Mouse (Mus musculus): Measurements from ENCODE around the gene Gm36864. TPM values are rescaled to one million over a fixed set of nuclear protein-coding genes. Genes with fewer than 3 reads are reported as not detected.
"Not testable (repeated sequence)": the region's sequence is repeated elsewhere in the genome, so short reads cannot be mapped to it uniquely, and the experiment has no call there.

Gm36864 gene
- polyA plus RNA-seq, 1 experiment from 2014 or later = not detected

GRCm38 (mm10) chr7:44241163-44241562 lies 5.2 kb downstream of the Gm36864 start:
- Histone ChIP-seq H3K9ac (no peak overlapping the region), H3K4me2 (no peak overlapping the region), H3K27me3 (0 out of 2 replicates have a peak, but pooled peaks cover 3% of the 10 kb centered on the region), H3K4me1 (peaks cover 6% of the 10 kb centered on the region), H3K27ac (no peak overlapping the region), H3K9me3 (replicated peaks) (no peaks in the 10 kb centered on the region), H3K36me3 (ENCODE audit: poor library complexity, severe bottlenecking) (no peaks in the 10 kb centered on the region), H3K4me3 (no peak overlapping the region)
- ATAC-seq = no peak
- WGBS = 69% methylated on average over 2 of the region's 2 CpGs

- H3K27me3 ChIP-seq = 0 out of 2 replicates have a peak, but pooled peaks cover 3% of the 10 kb centered on the region
- no peak overlapping the region for H3K9ac ChIP-seq
- no peaks in the 10 kb centered on the region for H3K9me3 ChIP-seq (replicated peaks)
- no peak overlapping the region for H3K27ac ChIP-seq
- peaks cover 23% of the 10 kb centered on the region for H3K4me1 ChIP-seq
- H3K4me3 ChIP-seq = no peak overlapping the region
- WGBS = 57% methylated on average over 1 of the region's 1 CpGs
- H3K4me2 ChIP-seq = no peak overlapping the region
- ATAC-seq = no peak
- H3K36me3 ChIP-seq (ENCODE audit: poor library complexity, severe bottlenecking) = peaks cover 8% of the 10 kb centered on the region
Measured at GRCm38 (mm10) chr7:44244080-44244479, 8.1 kb downstream of the Gm36864 start.

- ATAC-seq = peak; percentile 85
- peak within 1 kb of the TSS; percentile 90 for H3K27ac ChIP-seq
- peaks cover 35% of the 10 kb centered on the region for H3K4me1 ChIP-seq
- H3K4me3 ChIP-seq = peak within 1 kb of the TSS; percentile 92
- peak within 1 kb of the TSS; percentile 82 for H3K4me2 ChIP-seq
- under 1% methylated on average over 62 of the region's 62 CpGs for WGBS
- H3K27me3 ChIP-seq = no peaks in the 10 kb centered on the region
- H3K36me3 ChIP-seq (ENCODE audit: poor library complexity, severe bottlenecking) = peaks cover 30% of the 10 kb centered on the region
- H3K9me3 ChIP-seq (replicated peaks) = no peaks in the 10 kb centered on the region
- H3K9ac ChIP-seq = peak within 1 kb of the TSS; percentile 93
Measured at GRCm38 (mm10) chr7:44246055-44246983, 10.3 kb downstream of the Gm36864 start, which contains the start of the genes 1700028J19Rik and 2410002F23Rik. TSS of gene 1700028J19Rik (minus strand) at chr7:44246695. TSS of gene 2410002F23Rik (plus strand) at chr7:44246722.

- H3K9me3 ChIP-seq (replicated peaks) = no peaks in the 10 kb centered on the region
- H3K27ac ChIP-seq = peak overlapping the region; percentile 90
- peaks cover 35% of the 10 kb centered on the region for H3K4me1 ChIP-seq
- H3K4me3 ChIP-seq = peak overlapping the region; percentile 92
- ATAC-seq = no peak; the same call in 1 of the 2 replicates
- H3K4me2 ChIP-seq = peak overlapping the region; percentile 82
- peaks cover 34% of the 10 kb centered on the region for H3K36me3 ChIP-seq (ENCODE audit: poor library complexity, severe bottlenecking)
- peak overlapping the region; percentile 93 for H3K9ac ChIP-seq
- H3K27me3 ChIP-seq = no peaks in the 10 kb centered on the region
- WGBS = 0% methylated on average over 23 of the region's 23 CpGs
Measured at GRCm38 (mm10) chr7:44246984-44247470, 11.1 kb downstream of the Gm36864 start.

- Histone ChIP-seq H3K27ac (no peak overlapping the region), H3K27me3 (no peaks in the 10 kb centered on the region), H3K9me3 (replicated peaks) (no peaks in the 10 kb centered on the region), H3K4me1 (peaks cover 40% of the 10 kb centered on the region), H3K4me3 (peak overlapping the region; percentile 92), H3K36me3 (ENCODE audit: poor library complexity, severe bottlenecking) (peaks cover 44% of the 10 kb centered on the region), H3K9ac (peak overlapping the region; percentile 93), H3K4me2 (peak overlapping the region; percentile 82)
- 97% methylated on average over 2 of the region's 2 CpGs for WGBS
- ATAC-seq = no peak
Measured at GRCm38 (mm10) chr7:44247971-44248370, 12.0 kb downstream of the Gm36864 start.

GRCm38 (mm10) chr7:44249248-44249647 lies 13.3 kb downstream of the Gm36864 start:
- no peaks in the 10 kb centered on the region for H3K9me3 ChIP-seq (replicated peaks)
- H3K4me3 ChIP-seq = no peak overlapping the region
- no peak overlapping the region for H3K4me2 ChIP-seq
- H3K4me1 ChIP-seq = peaks cover 40% of the 10 kb centered on the region
- H3K27ac ChIP-seq = no peak overlapping the region
- WGBS = 91% methylated on average over 4 of the region's 4 CpGs
- ATAC-seq = no peak
- no peaks in the 10 kb centered on the region for H3K27me3 ChIP-seq
- H3K36me3 ChIP-seq (ENCODE audit: poor library complexity, severe bottlenecking) = peaks cover 57% of the 10 kb centered on the region
- no peak overlapping the region for H3K9ac ChIP-seq

GRCm38 (mm10) chr7:44250732-44251275 lies 14.8 kb downstream of the Gm36864 start:
- not testable (repeated sequence) for H3K27me3 ChIP-seq; H3K4me3 ChIP-seq; H3K9me3 ChIP-seq (replicated peaks); H3K27ac ChIP-seq; ATAC-seq; H3K9ac ChIP-seq; H3K4me2 ChIP-seq
- Histone ChIP-seq H3K4me1 (peaks cover 33% of the 10 kb centered on the region), H3K36me3 (ENCODE audit: poor library complexity, severe bottlenecking) (peaks cover 69% of the 10 kb centered on the region)
- WGBS = 91% methylated on average over 17 of the region's 17 CpGs

- peaks cover 69% of the 10 kb centered on the region for H3K36me3 ChIP-seq (ENCODE audit: poor library complexity, severe bottlenecking)
- ATAC-seq = no peak
- no peak overlapping the region for H3K4me3 ChIP-seq
- no peaks in the 10 kb centered on the region for H3K27me3 ChIP-seq
- H3K9ac ChIP-seq = no peak overlapping the region
- peaks cover 25% of the 10 kb centered on the region for H3K4me1 ChIP-seq
- 69% methylated on average over 15 of the region's 15 CpGs for WGBS
- no peak overlapping the region for H3K4me2 ChIP-seq
- no peak overlapping the region for H3K27ac ChIP-seq
- no peaks in the 10 kb centered on the region for H3K9me3 ChIP-seq (replicated peaks)
Measured at GRCm38 (mm10) chr7:44253023-44253616, 17.1 kb downstream of the Gm36864 start.

- Histone ChIP-seq H3K9me3 (replicated peaks) (no peaks in the 10 kb centered on the region), H3K4me2 (no peak overlapping the region), H3K9ac (no peak overlapping the region), H3K36me3 (ENCODE audit: poor library complexity, severe bottlenecking) (peaks cover 52% of the 10 kb centered on the region), H3K4me1 (peaks cover 8% of the 10 kb centered on the region), H3K27ac (no peak overlapping the region), H3K27me3 (no peaks in the 10 kb centered on the region), H3K4me3 (no peak overlapping the region)
- 85% methylated on average over 6 of the region's 6 CpGs for WGBS
- no peak for ATAC-seq
Measured at GRCm38 (mm10) chr7:44254930-44255329, 19.0 kb downstream of the Gm36864 start.

GRCm38 (mm10) chr7:44257278-44257677 lies 21.3 kb downstream of the Gm36864 start, which contains the start of gene Acp4:
TSS of gene Acp4 (minus strand) at chr7:44257378.
- peaks cover 4% of the 10 kb centered on the region; the same call in 1 of the 2 replicates for H3K27me3 ChIP-seq
- H3K4me3 ChIP-seq = no peak within 1 kb of the TSS
- H3K9ac ChIP-seq = no peak within 1 kb of the TSS
- peaks cover 3% of the 10 kb centered on the region; the same call in 1 of the 2 replicates for H3K4me1 ChIP-seq
- ATAC-seq = no peak
- 83% methylated on average over 4 of the region's 4 CpGs for WGBS
- H3K4me2 ChIP-seq = no peak within 1 kb of the TSS
- no peaks in the 10 kb centered on the region for H3K9me3 ChIP-seq (replicated peaks)
- H3K36me3 ChIP-seq (ENCODE audit: poor library complexity, severe bottlenecking) = peaks cover 32% of the 10 kb centered on the region
- no peak within 1 kb of the TSS for H3K27ac ChIP-seq

- Histone ChIP-seq H3K4me1 (peaks cover 6% of the 10 kb centered on the region; the same call in 1 of the 2 replicates), H3K27me3 (peaks cover 4% of the 10 kb centered on the region; the same call in 1 of the 2 replicates), H3K27ac (no peak overlapping the region), H3K36me3 (ENCODE audit: poor library complexity, severe bottlenecking) (0 out of 2 replicates have a peak, but pooled peaks cover under 1% of the 10 kb centered on the region), H3K9ac (no peak overlapping the region), H3K4me2 (no peak overlapping the region), H3K9me3 (replicated peaks) (no peaks in the 10 kb centered on the region), H3K4me3 (no peak overlapping the region)
- ATAC-seq = no peak
- 74% methylated on average over 6 of the region's 6 CpGs for WGBS
Measured at GRCm38 (mm10) chr7:44260410-44260809, 24.4 kb downstream of the Gm36864 start.

All from forebrain, embryonic 13.5 days (tissue).